Comparison of ENCODE assay signal across 17 mouse cellular contexts in the genomic region with DNA sequence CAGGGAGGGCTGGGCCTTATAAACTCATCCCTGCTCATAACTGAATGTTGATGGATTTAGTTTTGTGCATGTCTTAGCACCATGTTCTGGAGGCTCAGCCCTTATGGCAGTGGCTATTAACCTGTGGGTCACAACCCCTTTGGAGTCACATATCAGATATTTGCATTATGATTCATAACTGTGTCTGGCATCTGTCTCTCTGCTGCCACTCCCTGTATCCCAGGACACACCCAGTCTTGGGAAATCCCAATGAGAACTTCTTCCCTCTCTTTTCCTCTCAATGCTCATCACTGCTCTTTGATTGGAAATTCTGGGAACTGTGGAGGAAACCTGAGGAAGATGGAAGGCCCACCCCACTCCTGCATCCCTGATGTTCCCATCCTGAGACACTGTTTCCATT. TPM values are rescaled to one million over a fixed set of nuclear protein-coding genes. Genes with fewer than 3 reads are reported as not detected.
"Had no signal": no experiment of that assay in that cellular context is flagged by ENCODE, and none has a peak within 500 bp of the region (broad histone marks: within the 10 kb centered on the region; RNA-seq: fewer than 3 reads in every experiment).

No protein-coding gene starts in this region.

- H3K9me3 ChIP-seq: neural tube, embryonic 13.5 days; neural tube, embryonic 15.5 days; stomach, embryonic 15.5 days had no signal

- H3K36me3 ChIP-seq: neural tube, embryonic 13.5 days; neural tube, embryonic 15.5 days; stomach, embryonic 15.5 days had no signal

- H3K9ac ChIP-seq: neural tube, embryonic 13.5 days; neural tube, embryonic 15.5 days; stomach, embryonic 15.5 days had no signal

- H3K27ac ChIP-seq: neural tube, embryonic 13.5 days; neural tube, embryonic 15.5 days; stomach, embryonic 15.5 days; stomach, postnatal 0 days had no signal

- H3K4me3 ChIP-seq: neural tube, embryonic 13.5 days; neural tube, embryonic 15.5 days; stomach, embryonic 15.5 days had no signal

- H3K4me1 ChIP-seq: neural tube, embryonic 13.5 days; neural tube, embryonic 15.5 days had no signal

- H3K4me2 ChIP-seq: neural tube, embryonic 13.5 days; neural tube, embryonic 15.5 days; stomach, embryonic 15.5 days had no signal

- H3K27me3 ChIP-seq: neural tube, embryonic 13.5 days; neural tube, embryonic 15.5 days; stomach, embryonic 15.5 days had no signal

- DNase-seq: retina, postnatal 1 day; right cerebral cortex, adult 18-20 months; right cerebral cortex, postnatal 14 days; right cerebral cortex, postnatal 25 days; right cerebral cortex, postnatal 4 days; spleen, adult 18-20 months; thymus, adult 18-20 months; thymus, adult 2 months; thymus, postnatal 14 days; thymus, postnatal 25 days; thymus, postnatal 36 days; thymus, postnatal 4 days had no signal

RNA-seq across cellular contexts. Expression of a gene that starts 23.3 kb away (rescaled TPM):
- polyA plus RNA-seq: stomach, embryonic 14.5 days had no signal
